ENCODE assay signal across 8 mouse cellular contexts in genomic region chr3:104700751-104701335, GRCm38 (mm10).
DNase-seq lines count a peak whose midpoint lies in the region; ATAC-seq and TF ChIP-seq lines count a peak whose summit lies in the region.

No protein-coding gene starts in this region.

- TF ChIP-seq CTCF in testis, adult 2 months (IDR thresholded peaks at IDR 0.05; ENCODE audit: control insufficient read depth, insufficient read depth, insufficient replicate concordance, low read depth, low read length), result peak; percentile 94

- intact Hi-C loops in heart, postnatal 25 days (cut with DNase I), result no loop called here

- H3K4me1 ChIP-seq in forebrain, embryonic 13.5 days, result no peaks in the 10 kb centered on the region
- no peaks in the 10 kb centered on the region for H3K4me1 ChIP-seq in neural tube, embryonic 15.5 days
- H3K4me1 ChIP-seq in testis, adult 2 months (ENCODE audit: control insufficient read depth, insufficient read depth, low read length), result no peaks in the 10 kb centered on the region; the same call in 1 of the 2 replicates

- no peak for TF ChIP-seq POLR2A in testis, adult 2 months (IDR thresholded peaks at IDR 0.05; ENCODE audit: control insufficient read depth, low read depth, low read length)

- peak; percentile 76 to 77 for DNase-seq in CD8-positive naive resting alpha-beta T cell, adult 2 months (ENCODE audit: low read depth in 2 of 2, low spot score in 2 of 2)
- DNase-seq in c-Kit-positive CD71-positive TER-119-positive erythroid progenitor cells, embryonic 14.5 days (ENCODE audit: low spot score), result peak; percentile 64
- DNase-seq in heart, postnatal 25 days (ENCODE audit: low spot score), result peak; percentile 17
- peak; percentile 73 for DNase-seq in layer of hippocampus, adult 11-12 months (ENCODE audit: low spot score)
- peak; percentile 69 to 81 for DNase-seq in lung, adult 18-20 months

- WGBS in forebrain, embryonic 13.5 days, result 5% methylated on average over 23 of the region's 23 CpGs
- WGBS in neural tube, embryonic 15.5 days, result 6% methylated on average over 23 of the region's 23 CpGs

- no peak overlapping the region for H3K27ac ChIP-seq in forebrain, embryonic 13.5 days
- no peak overlapping the region for H3K27ac ChIP-seq in neural tube, embryonic 15.5 days (replicated peaks)
- no peak overlapping the region for H3K27ac ChIP-seq in testis, adult 2 months (ENCODE audit: control insufficient read depth, insufficient read depth, low read depth, low read length)

- no peaks in the 10 kb centered on the region; the same call in 1 of the 2 replicates for H3K27me3 ChIP-seq in forebrain, embryonic 13.5 days
- H3K27me3 ChIP-seq in neural tube, embryonic 15.5 days (replicated peaks), result no peaks in the 10 kb centered on the region
- no peaks in the 10 kb centered on the region for H3K27me3 ChIP-seq in testis, adult 2 months (ENCODE audit: control insufficient read depth, insufficient read depth, low read length)

- H3K4me3 ChIP-seq in forebrain, embryonic 13.5 days, result no peak overlapping the region
- no peak overlapping the region for H3K4me3 ChIP-seq in neural tube, embryonic 15.5 days (replicated peaks)
- no peak overlapping the region for H3K4me3 ChIP-seq in testis, adult 2 months (ENCODE audit: control insufficient read depth, low read depth, low read length)

- no peak overlapping the region for H3K4me2 ChIP-seq in forebrain, embryonic 13.5 days
- peak overlapping the region; percentile 34 for H3K4me2 ChIP-seq in neural tube, embryonic 15.5 days

- ATAC-seq in forebrain, embryonic 13.5 days, result peak; percentile 87
- ATAC-seq in neural tube, embryonic 15.5 days (ENCODE audit: low FRiP score), result peak; percentile 50; the same call in 1 of the 2 replicates

- no peak overlapping the region for H3K9ac ChIP-seq in forebrain, embryonic 13.5 days
- H3K9ac ChIP-seq in neural tube, embryonic 15.5 days (replicated peaks), result no peak overlapping the region

- H3K9me3 ChIP-seq in forebrain, embryonic 13.5 days (replicated peaks), result no peaks in the 10 kb centered on the region
- no peaks in the 10 kb centered on the region for H3K9me3 ChIP-seq in neural tube, embryonic 15.5 days (replicated peaks)

- no peaks in the 10 kb centered on the region for H3K36me3 ChIP-seq in forebrain, embryonic 13.5 days (ENCODE audit: poor library complexity, severe bottlenecking)
- H3K36me3 ChIP-seq in neural tube, embryonic 15.5 days, result no peaks in the 10 kb centered on the region
- no peaks in the 10 kb centered on the region for H3K36me3 ChIP-seq in testis, adult 2 months (ENCODE audit: control insufficient read depth, insufficient read depth, low read length)

Comparison
In these comparisons a context has a peak if more than half of its experiments do, and no peak if none do; other contexts are left out.
1. DNase-seq: peak in every context shown above with its lines; median percentile 76 in CD8-positive naive resting alpha-beta T cell, adult 2 months; 75 in lung, adult 18-20 months; 73 in layer of hippocampus, adult 11-12 months; 64 in c-Kit-positive CD71-positive TER-119-positive erythroid progenitor cells, embryonic 14.5 days; 17 in heart, postnatal 25 days.